Mouse (Mus musculus): ENCODE results near the gene Coq2. TPM values are rescaled to one million over a fixed set of nuclear protein-coding genes. Genes with fewer than 3 reads are reported as not detected.

Gene Coq2
- 10 to 100 TPM; 77.1 to 79.6 TPM for total RNA-seq (2021)
- long read RNA-seq, experiment 1, transcript Coq2-201 (7 exons, 1,743 nt): major isoform, 82 of 164 reads
- long read RNA-seq, experiment 1, partial matches to known transcripts: 5 of 164 reads
- long read RNA-seq, experiment 1, other reads (novel, unspliced or antisense): 75 of 164 reads
- long read RNA-seq, experiment 2, transcript Coq2-201 (7 exons, 1,743 nt): major isoform, 89 of 138 reads
- long read RNA-seq, experiment 2, partial matches to known transcripts: 3 of 138 reads
- long read RNA-seq, experiment 2, other reads (novel, unspliced or antisense): 45 of 138 reads

DNA sequence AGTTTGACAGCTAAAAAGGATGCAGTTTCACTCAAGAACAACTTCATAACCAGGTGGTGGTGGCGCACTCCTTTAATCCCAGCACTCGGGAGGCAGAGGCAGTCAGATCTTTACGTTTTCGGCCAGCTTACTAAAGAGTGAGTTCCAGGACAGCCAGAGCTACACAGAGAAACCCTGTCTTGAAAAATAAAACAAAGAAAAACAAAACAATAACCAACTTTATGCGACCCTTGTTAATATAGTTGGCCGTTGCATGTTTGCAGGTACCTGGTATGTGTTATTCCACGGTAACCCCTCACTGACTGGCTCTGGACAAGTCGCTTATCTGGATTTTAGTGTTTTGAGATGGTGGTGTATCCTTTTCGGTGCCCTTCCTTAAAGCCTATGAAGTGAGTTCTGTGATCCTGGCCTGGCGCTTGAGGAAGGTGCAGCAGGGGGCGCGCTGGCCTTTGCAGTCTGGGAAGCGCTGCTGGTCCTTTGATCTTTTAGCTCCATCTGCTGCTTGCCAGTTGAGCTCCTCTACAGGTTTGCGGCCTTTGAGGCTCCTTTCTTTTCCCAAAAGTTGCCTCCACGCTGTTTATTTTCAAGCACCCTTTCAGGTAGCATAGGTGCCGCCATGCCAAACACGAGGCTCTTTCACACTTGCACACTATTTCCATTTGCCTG, at the start of gene Coq2:
Coq2 (minus strand) TSS at position 430 of the 666 bp plus-strand sequence.
- DNase-seq (ENCODE audit: low spot score in 2 of 2): peak; percentile 69 to 73

DNA sequence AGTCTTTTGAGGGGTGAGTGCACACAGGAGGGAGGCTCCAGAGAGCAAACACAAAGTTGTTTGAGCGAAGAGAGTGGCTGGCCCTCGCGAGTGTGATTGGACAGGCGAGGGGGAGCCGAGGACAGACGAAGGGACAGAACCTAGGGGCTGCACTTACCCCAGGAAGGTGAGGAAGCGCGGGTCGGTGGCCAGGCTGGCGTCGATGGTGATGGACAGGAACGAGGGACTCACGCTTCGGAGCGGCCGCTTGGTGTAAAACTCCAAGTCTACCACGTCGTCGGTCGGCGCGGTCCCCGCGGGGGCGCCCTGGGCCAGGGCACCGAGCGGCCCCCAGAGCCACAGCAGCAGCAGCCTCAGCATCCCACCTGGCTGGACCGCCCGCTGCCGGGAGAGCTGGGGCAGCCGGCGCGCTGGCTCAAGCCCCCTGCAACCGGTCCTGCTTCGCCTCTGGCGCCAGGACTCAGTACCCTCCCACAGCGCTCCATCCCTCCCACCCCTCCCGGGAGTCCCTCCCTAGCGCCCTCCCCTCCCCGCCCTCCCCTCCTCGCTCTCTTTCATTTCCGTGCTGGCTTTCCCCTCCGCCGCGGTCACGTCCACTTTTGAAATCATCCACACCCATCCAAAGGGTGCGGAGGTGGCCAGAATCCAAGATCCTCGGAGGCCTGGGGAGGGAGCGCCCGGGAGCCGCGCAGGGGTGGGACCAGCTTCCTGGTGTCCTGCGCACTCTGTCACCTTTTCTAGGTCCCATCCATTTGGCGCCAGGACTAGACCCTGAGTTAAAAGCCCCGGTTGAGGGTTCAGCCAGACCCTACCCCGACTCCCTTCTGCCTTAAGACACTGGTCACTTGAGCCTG, 44.5 kb upstream of the Coq2 start, which contains the start of gene Hpse:
Hpse (minus strand) TSS at position 482 of the 854 bp plus-strand sequence.
- peak in 1 of 2 experiments; percentile 17 for DNase-seq (ENCODE audit: low spot score in 2 of 2)

DNA sequence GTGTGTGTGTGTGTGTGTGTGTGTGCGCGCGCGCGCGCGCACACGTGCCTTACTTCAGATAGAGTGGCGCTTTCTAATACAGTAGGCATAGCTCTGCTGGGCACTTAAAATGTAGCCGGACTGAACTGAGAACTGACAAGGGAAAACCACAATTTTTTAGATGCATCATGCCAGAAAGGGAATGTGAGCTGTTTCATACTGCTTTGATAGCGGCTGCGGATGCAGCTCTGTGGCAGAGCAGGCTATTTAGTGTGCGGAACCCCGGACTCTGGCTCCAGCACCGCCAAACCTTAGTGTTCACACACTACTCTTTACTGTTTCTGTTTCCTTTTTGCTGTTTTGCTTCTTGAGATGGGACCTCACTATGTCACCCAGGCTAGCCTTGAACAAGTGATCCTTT, 41.8 kb upstream of the Coq2 start:
- no peak for DNase-seq (ENCODE audit: low spot score in 2 of 2)

DNA sequence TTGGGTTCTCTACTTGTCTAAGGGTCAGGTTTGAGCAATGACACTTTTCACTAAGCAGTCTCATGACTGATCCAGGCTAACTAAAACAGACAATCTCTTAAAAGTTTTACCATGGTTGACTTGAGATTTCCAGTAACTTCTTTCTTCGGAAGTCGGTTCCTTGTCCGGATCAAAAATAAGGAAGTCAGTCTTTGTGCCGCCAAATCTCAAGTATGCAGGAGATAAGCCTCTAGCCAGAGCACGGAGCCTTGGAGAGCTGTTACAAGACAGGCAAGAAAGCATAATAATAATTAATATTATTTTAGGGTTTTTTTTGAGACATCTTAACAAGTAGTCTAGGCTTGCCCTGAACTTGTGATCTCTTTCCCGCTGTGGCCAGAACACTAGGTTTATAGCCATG, 36.3 kb upstream of the Coq2 start:
- no peak for DNase-seq (ENCODE audit: low spot score in 2 of 2)

DNA sequence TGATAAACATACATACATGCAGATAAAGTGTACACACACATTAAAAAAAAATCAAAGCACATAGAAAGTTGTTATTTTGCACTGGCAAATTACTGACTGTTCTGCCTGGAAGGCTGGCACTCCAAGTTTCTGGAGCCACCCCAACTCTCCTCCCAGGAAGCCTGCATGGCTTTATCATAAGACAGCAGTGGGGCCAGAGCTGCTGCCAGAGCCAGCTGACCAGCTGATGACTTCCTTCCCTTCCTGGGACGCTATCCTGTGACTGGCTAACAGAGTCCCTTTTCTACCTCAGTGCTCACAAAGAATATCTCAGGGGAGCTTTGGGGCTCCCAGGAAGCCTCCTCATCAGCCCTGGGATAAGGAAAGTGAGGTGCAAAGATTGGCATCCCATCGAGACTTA, 35.1 kb upstream of the Coq2 start:
- no peak for DNase-seq (ENCODE audit: low spot score in 2 of 2)

DNA sequence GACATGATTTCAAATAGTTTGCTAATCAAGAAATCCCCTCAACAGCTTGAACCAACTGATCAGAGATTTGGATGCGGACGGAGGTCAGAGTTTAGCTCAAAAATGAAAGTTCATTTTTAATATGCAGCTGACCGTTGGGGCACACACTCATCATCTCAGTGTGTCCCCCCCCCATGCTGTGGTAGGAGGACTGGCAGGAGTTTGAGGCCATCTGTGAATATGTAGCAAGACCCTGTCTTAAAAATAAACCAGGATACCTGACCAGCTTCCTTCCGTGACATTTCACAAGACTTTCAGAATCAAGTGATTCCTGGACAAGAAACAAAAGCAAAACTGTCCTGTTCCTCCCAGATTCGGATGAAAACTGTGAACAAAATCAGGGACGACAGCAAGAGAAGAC, 34.1 kb upstream of the Coq2 start:
- no peak for DNase-seq (ENCODE audit: low spot score in 2 of 2)

DNA sequence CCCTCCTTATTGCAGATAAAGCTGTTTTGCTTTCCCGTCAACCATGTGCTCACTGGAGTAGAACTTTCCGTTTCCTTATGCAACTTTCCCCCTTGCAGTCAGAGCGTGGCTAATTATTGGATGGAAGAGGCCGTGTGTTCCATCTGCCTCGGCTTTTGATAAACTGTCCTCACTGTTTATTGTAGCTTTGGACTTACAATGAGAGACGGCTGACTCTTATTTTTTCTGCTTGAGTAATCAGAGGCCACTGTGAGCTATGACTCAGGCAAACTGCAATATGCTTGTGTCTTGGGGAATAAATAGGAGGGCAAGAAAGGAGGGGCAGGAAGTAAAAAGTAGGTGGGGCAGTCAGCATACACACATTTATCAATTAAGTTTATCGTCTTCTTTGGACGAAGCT, 31.7 kb upstream of the Coq2 start:
- DNase-seq (ENCODE audit: low spot score in 2 of 2): no peak

DNA sequence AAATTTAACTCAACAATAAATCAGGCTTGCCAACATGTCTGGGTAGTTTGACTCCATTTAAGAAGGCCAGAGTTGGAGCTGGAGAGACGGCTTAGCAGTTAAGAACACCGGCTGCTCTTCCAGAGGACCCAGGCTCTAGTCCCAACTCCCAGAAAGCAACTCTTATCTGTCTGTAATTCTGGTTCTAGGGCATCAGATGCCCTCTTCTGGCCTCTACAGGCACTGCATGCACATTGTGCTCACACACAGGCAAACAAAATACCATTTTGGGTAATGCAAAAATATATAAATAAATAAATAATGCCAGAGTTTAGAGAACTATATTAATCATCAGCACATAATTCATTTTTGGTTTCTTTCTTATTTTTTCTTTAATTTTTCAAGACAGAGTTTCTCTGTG, 29.3 kb upstream of the Coq2 start:
- no peak for DNase-seq (ENCODE audit: low spot score in 2 of 2)

DNA sequence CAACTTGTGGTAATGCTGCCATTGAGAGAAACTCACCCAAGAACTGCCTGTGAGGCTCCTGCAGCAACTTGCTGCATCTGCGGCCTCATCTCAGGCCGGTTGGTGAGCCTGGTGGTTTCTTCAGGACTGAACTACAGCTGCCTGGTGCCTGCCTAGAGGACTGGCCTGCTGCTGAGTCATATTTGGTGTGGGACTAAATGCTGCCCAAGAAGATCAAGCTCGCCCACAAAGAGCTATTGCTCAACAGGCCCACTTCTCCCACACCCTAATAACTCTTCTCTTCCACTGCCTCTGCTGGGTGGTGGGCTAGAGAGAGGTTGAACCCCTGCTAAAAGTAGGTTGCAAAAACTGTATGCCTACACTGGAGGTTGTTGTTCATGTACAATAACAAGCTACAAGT, 27.4 kb upstream of the Coq2 start:
- DNase-seq (ENCODE audit: low spot score in 2 of 2): no peak

DNA sequence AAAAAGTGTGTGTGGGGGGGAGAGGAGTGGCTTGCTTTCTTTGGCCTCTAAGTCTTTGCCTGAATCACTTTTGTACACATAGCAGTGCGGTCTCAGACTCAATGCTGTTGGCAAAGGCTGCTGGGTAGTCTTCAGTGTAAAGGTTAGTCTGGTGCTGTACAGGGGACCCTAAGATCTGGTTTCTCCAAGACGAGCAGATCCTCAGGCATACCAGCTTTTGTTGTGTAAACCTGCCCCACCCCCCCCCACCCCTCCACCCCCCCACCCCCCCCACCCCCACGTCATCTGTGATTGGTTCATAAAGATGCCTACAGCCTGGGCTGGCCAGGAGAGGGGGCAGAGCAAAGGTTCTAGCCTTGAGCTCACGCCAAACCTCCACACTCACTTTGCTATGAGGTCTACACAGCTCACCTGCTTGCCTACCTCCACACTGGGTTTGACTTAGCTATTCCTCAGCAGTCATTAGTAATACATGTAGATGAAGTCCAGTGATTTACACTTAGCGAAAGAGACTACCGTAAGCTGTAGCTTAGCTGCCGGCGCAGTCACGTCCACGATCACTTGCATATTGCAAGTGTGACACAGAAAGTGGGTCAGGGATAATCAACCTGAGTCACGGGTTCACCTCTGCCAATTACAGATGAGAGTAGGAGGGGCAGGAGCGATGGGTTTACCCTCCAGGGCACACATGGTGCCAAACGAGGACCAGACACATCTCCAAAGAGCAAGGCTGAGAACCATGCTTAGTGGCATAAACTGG, 26.1 kb upstream of the Coq2 start:
- DNase-seq (ENCODE audit: low spot score in 2 of 2): no peak

DNA sequence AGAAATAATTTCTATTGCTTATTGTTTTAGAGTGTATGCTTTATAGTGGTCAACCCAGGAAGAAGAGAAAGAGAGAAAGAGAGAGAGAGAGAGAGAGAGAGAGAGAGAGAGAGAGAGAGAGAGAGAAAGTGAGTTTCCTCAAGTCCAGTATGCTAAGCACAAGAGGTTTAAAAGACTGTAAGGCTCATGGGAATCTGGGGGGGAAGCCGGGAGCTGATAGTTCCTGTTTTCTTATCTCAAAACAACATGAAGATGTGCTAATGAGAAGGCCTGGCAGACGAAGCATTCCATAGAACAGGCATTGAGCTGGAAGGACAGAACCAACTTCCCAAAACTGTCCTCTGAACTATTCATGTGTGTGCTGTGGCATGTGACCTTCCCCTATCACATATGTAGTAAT, 22.9 kb upstream of the Coq2 start:
- DNase-seq (ENCODE audit: low spot score in 2 of 2): no peak

DNA sequence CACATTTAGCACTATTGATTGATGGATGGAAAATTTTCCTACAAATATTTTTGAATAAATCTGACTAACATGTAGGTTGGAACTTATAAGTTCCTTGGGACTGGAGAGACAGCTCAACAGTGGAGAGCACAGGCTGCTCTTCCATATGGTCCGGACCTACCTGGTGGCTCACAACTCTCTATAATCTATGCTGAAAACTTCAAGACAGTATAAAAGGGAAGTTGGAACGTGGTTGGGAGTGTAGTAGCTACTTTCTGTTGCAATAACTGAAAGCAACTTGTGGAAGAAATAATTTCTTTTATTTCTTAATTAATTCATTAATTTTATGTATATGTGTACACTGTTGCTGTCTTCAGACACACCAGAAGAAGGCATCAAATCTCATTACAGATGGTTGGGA, 22.5 kb upstream of the Coq2 start:
- no peak for DNase-seq (ENCODE audit: low spot score in 2 of 2)

DNA sequence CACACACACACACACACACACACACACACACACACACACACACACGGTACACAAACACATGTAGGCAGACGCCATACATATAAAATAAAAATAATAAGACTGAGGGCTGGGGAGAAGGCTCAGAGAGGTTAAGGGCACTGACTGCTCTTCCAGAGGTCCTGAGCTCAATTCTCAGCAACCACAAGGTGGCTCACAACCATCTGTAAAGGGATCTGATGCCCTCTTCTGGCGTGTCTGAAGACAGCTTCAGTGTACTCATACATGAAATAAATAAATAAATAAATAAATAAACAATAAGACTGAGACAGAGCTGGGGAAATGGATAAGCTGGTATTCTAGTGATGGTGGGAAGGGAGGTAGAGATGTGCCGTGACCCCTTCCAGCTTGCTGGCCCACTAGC, 10.7 kb upstream of the Coq2 start:
- no peak for DNase-seq (ENCODE audit: low spot score in 2 of 2)

DNA sequence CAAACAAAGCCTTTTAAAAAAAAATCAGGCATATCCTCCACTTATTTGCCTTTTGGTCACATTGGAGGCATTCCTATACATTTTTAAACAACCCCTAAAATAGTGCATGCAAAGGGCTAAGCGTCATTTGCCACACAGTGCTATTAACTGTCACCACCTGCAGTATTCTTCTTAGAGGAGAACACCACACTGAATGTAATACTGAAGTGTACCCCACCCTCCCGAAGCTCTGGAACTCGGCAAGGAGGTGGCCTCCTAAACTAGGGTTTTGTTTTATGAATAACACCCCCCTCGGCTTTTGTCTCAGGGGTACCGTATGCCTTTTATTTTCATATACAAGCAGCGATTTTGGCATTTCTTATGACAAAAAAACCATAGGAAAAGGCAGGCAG, 5.6 kb upstream of the Coq2 start:
- no peak for DNase-seq (ENCODE audit: low spot score in 2 of 2)

DNA sequence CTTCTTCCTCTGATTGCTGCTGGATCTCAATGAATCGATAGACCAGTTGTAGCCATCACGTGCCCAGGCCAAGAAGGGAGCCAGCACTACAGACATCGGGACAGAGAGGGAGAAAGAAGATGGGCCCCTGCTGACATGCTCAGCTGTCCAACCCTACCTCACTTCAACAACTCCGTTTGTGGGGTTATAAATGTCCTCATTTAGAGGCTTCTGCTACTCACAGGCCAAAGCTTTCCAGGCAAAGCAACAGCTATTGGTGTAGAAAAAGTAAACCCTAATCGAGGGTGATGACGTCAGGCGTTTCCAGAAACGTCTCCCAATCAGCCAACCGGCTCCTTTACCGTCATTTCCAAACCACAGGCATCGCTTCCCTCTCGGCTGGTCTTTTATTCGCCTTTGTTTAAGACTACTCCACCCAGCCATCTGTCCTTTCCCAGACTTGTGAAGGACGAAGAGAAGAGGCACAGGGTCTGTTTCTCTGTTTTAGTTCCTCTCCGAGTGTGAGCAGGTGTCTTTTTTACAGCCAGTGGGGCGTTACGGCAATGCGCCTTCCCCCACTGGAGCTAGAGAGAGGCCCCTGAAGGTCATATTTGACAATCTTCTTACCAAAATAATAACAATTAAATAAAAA, 5.1 kb upstream of the Coq2 start:
- no peak for DNase-seq (ENCODE audit: low spot score in 2 of 2)

DNA sequence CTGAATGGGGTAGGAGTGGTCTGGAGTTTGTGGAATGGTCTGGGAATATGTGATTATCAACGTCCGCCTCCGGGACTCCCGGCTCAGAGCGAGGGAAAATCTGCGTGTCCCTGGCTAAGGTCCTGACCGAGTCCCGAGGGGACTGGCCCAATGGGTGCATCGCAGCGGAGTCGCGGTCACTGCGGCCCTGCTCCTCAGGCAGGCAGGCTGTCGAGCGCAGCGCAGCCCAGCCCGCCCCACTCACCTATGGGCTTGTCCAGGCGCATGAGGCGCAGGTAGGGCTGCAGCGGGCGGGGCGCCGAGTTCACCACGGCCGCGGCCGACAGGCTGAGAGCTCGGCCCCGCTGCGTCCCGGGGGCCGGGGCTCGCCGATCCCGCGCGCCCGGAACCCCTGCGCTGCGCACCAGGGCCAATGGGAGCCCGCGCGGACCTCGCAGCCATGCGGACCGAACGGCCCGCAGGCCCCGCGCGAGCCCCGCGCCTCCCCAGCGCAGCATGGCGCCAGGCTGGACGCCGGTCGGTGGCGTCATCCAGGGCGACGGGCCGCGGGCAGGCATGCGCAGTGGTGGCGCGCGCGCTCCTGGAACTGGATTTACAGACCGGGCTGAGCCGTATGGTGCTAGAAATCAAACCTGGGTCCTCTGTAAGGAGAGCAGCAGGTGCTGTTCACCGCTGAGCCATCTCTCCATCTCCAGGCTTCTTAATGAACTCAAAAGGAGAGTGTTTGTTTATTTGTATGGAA, 1.0 kb downstream of the Coq2 start:
- peak; percentile 85 to 92 for DNase-seq (ENCODE audit: low spot score in 2 of 2)

DNA sequence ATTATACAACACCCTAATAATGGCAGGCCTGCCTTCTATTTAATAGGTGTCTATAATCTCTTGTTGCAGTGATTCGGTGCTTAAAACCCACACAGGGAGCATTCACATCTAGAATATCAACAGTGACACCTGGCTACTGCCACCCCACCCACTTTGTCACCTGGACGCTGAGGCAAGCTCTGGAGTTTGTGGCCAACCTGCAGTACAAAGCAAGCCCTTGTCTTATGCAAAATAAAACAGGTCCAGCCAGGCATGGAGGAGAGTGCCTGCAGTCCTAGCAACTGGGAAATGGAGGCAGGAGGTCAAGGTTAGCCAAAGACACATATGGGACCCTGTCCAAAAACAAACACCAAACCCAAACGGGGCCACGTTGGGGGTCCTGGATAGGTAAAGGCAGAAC, 2.5 kb downstream of the Coq2 start:
- DNase-seq (ENCODE audit: low spot score in 2 of 2): no peak

DNA sequence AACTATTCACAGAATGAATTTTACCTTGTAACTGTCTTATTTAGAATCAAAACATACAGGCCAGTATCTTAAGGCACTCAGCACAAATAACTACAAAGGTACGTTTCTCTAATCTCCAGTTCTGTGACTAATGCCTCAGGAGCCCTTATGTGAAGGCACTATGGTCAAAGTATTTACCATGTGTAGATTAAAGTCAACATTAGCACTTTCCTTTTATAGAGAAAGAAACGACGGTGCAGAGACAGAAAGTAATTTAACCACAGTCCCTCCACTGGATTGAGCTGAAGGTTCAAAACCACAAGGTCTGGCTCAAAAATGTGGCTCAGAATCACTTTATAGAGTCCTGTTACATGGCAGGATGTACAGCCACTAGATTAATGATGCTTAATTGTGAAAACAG, 3.0 kb downstream of the Coq2 start:
- no peak for DNase-seq (ENCODE audit: low spot score in 2 of 2)

DNA sequence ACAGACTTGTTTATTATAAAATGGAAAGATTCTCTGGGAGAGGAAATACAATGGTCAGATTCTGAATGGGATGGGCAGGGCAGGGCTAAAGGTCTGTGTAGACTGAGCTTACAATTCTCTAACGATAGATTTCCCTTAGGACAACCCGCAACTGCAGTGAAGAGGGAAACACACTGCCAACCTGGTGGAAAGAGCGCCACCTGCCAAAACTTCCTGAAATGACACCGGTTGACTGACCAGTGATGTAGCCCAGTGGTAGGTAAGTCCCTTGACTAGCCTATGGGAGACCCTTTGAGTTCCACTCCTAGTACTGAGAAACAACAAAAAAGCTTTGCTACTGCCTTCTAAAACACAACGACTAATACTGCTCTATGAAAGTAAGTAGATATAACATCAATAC, 3.5 kb downstream of the Coq2 start:
- peak; percentile 44 to 58 for DNase-seq (ENCODE audit: low spot score in 2 of 2)

DNA sequence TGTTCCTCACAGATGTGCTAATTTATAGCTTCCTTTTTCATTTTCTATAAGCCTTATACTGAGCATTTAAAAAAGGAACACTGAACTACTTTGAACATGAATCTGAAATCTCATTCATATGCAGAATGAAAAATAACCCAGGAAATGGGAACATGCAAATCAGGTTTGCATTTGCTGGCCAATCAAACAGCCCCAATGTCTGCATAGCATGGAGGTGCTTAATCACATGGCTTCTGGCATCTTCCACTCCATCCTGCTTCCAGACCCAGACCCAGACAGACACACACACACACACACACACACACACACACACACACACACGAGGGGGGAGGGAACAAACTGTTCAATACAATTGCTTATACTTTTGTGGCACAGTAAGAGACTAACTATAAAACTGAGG, 8.0 kb downstream of the Coq2 start:
- no peak for DNase-seq (ENCODE audit: low spot score in 2 of 2)
